Mouse (Mus musculus) erythroid progenitor cell, adult 5-6 weeks (primary cell): ENCODE data around the gene Pimreg. TPM values are rescaled to one million over a fixed set of nuclear protein-coding genes. Genes with fewer than 3 reads are reported as not detected.
A peak's percentile ranks its signal among the peaks of the same experiment; 100 is the strongest.

Source experiments
- ATAC-seq: replicated peaks from 2 replicates; pipeline ENCODE4 v1.8.0; 2016; ENCODE audit warnings: moderate number of reproducible peaks, mild to moderate bottlenecking, moderate TSS enrichment, inconsistent platforms; ENCODE audit not compliant: poor library complexity, low FRiP score, severe bottlenecking
- total RNA-seq, 2 experiments: library from RNA; stranded (forward) in 1 of 2; stranded (reverse) in 1 of 2; fragments of 150-400 nt in 1 of 2; fragments of 186-747, 209-891 nt in 1 of 2; gene quantifications; 2 replicates each; pipeline versions ENCODE4 v1.2.3 to v1.2.4; 2015 to 2017; ENCODE audit warnings: low replicate concordance in 2 of 2

Gene Pimreg
- total RNA-seq (2015; ENCODE audit: low replicate concordance) (4.7 and 8.0 TPM in 2 replicates), total RNA-seq (2017; ENCODE audit: low replicate concordance) (2.6 TPM in 1 of 2 replicates, not detected in the other)

- ATAC-seq, result no peak
These were observed at the start of gene Pimreg for GRCm38 (mm10) chr11:72041768-72042607. Gene Pimreg (plus strand): TSS chr11:72042032.

- no peak for ATAC-seq
These were observed 49.4 kb upstream of the Pimreg start for GRCm38 (mm10) chr11:71992438-71992837.

GRCm38 (mm10) chr11:71995968-71996511 is 45.8 kb upstream of the Pimreg start:
- ATAC-seq, result no peak

GRCm38 (mm10) chr11:71996805-71997204 is 45.0 kb upstream of the Pimreg start:
- no peak for ATAC-seq

GRCm38 (mm10) chr11:72000194-72000593 is 41.6 kb upstream of the Pimreg start:
- no peak for ATAC-seq

GRCm38 (mm10) chr11:72002138-72002853 is 39.5 kb upstream of the Pimreg start:
- 0 out of 2 replicates have a peak, but pooled peaks have one; percentile 52 for ATAC-seq

GRCm38 (mm10) chr11:72003171-72003570 is 38.7 kb upstream of the Pimreg start:
- ATAC-seq, result no peak

- no peak for ATAC-seq
These were observed 36.3 kb upstream of the Pimreg start for GRCm38 (mm10) chr11:72005547-72005946.

- ATAC-seq, result no peak
These were observed 31.5 kb upstream of the Pimreg start for GRCm38 (mm10) chr11:72010367-72010766.

GRCm38 (mm10) chr11:72010940-72011722 is 30.7 kb upstream of the Pimreg start:
- no peak for ATAC-seq

GRCm38 (mm10) chr11:72011955-72012354 is 29.9 kb upstream of the Pimreg start:
- no peak for ATAC-seq

- no peak for ATAC-seq
These were observed 27.2 kb upstream of the Pimreg start for GRCm38 (mm10) chr11:72014674-72015073.

GRCm38 (mm10) chr11:72016518-72017252 is 25.1 kb upstream of the Pimreg start:
- no peak for ATAC-seq

- no peak for ATAC-seq
These were observed 24.6 kb upstream of the Pimreg start for GRCm38 (mm10) chr11:72017253-72017601.

GRCm38 (mm10) chr11:72021015-72021414 is 20.8 kb upstream of the Pimreg start:
- ATAC-seq, result no peak

GRCm38 (mm10) chr11:72022827-72023226 is 19.0 kb upstream of the Pimreg start:
- ATAC-seq, result no peak

- no peak for ATAC-seq
These were observed 18.3 kb upstream of the Pimreg start for GRCm38 (mm10) chr11:72023581-72023980.

GRCm38 (mm10) chr11:72024193-72024781 is 17.5 kb upstream of the Pimreg start:
- ATAC-seq, result no peak

GRCm38 (mm10) chr11:72025843-72026242 is 16.0 kb upstream of the Pimreg start:
- ATAC-seq, result no peak
